Mouse (Mus musculus) embryo, embryonic 10.5 days (tissue): ENCODE measurements around the gene Cyb561d1.
A peak's percentile ranks its signal among the peaks of the same experiment; 100 is the strongest.

Experiments used
- DNase-seq: peaks from one replicate; pipeline ENCODE4 v3.0.0-alpha.2; 2015; ENCODE audit warnings: low spot score

Gene Cyb561d1

GRCm38 (mm10) chr3:108203621-108204325 is 2.8 kb upstream of the Cyb561d1 start:
- peak; percentile 82 for DNase-seq

DNA sequence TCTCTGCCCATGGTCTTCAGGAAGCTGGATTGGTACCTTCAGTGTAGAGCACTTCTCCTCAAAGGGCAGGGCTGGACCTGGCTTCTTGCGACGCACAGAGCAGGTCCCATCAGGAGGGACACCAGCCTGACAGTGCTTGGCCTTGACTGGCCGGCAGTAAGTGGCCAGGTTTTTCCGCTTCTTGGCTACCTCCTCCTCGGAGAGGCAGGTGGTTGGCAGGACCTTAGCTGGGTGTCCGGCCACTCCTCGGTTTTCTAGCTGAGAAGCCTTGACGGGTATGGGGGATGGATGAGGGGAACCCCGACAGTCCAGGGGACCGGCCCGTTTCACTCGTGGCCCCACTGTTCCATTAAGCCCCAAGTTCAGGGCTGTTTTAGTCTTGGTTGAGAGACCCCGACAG is 2.2 kb upstream of the Cyb561d1 start:
- no peak for DNase-seq

GRCm38 (mm10) chr3:108202506-108202905 is 1.5 kb upstream of the Cyb561d1 start:
- no peak for DNase-seq

DNA sequence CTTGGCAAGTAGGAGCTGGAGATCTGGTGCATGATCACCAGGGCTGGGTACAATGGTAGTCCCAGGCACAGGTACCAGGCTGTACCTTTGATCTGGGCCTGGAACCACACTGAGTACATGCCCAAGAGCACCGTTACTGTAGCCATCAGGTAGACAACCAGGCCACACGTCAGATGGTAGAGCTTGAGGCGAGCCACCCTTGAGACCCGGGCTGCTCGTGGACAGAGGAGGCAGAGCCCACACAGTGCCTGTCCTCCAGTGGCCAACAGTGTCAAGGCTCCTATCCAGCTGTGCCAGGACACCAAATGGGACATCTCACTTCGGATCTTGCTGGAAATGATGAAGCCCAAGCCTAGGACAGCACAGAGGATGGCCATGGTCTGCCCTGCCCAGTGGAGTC is 1.8 kb downstream of the Cyb561d1 start:
- DNase-seq: no peak

GRCm38 (mm10) chr3:108197066-108197497 is 3.9 kb downstream of the Cyb561d1 start:
- peak; percentile 78 for DNase-seq

DNA sequence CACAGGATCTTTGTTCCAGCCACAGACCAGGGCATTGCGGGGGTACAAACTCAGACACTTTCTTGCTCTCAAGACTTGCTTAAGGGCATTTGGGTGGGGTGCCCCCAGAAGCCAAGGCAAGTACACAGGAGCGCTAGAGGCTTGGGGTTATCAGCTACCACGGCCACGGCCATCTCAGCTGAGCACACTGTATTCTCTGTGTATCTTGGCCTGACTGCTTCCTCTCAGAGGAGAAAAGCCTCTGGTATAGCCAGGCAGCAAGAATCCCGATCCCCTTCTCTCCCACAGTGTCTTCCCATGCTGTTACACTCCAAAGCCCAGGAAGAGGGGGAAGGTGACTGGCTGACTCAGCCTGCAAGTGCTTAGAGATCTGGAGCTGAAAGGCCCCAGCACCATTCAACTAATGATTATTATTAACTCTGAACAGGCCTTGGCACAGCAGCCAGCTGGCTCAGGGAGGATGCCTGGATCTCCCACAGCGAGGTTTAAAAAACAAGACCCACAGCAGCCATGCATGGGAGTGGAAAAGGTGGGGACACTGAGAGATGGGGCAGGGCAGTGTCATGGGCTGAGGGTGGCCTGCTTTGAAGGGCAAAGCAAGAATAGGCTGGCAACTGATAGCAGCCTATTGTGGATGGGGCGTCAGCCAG is 4.9 kb downstream of the Cyb561d1 start:
- DNase-seq: no peak

DNA sequence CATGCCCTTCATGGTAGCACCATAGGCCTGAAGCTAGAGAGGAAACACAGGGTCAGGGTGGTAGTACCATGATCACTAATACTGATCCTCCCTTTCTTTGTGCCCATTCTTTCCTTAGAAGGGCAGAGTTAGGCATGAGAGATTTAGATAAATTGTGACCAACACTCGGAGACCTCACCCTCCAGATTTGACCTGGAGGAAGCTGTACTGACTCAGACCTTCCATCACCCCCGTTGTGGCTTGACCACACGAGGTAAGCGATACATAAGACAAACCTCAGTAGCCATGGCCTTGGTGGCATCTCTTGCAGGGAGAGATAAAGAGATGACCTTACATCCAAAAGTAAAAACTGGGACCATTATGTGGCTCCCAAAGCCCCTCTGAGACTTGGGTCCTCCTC is 5.7 kb downstream of the Cyb561d1 start:
- no peak for DNase-seq

- no peak for DNase-seq
Observed at GRCm38 (mm10) chr3:108193686-108194085, 7.3 kb downstream of the Cyb561d1 start.

- DNase-seq: no peak
Observed at GRCm38 (mm10) chr3:108189897-108190296, 11.1 kb downstream of the Cyb561d1 start.

DNA sequence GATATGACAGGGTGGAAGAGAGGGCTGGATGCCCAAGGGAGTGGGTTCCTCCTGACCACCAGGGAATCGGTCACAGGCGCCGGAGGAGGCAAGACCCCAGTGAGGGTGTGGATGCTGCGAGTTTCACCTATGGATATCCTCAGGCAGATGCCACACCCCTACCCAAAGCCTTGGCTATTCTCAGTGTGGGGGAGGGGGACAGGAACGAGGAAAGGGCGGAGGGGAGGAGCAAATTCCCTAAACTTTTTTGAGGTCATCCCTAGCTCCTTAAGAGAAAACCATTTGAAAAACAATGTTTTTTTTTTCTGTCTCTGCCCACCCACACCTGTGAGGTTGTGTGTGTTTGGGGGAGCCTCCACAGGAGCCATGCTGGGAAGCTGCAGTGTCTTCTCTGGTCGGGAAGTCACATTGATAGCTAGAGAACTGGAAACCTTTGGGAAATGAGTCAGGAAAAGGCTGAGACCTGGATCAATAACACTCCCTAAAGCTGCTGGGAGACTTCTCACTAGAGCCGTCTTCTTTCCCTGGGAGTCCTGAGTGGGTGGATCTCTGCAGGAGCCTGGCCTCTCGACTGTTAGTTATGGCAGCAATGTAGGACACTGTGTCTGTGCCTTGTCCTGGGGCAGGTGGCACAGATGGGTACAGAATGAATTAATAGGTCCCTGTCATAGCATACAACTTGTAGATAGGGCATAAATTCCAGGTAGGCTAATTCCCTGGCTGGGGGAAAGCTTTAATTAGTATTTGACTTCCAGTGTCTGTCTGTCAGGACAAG is 12.1 kb downstream of the Cyb561d1 start:
- DNase-seq: no peak

GRCm38 (mm10) chr3:108187111-108187795 is 13.8 kb downstream of the Cyb561d1 start:
- no peak for DNase-seq

- peak; percentile 70 for DNase-seq
Observed at GRCm38 (mm10) chr3:108186098-108187047, 14.6 kb downstream of the Cyb561d1 start, which contains the start of gene Amigo1. Gene Amigo1, plus strand, starts transcription at chr3:108186335.

DNA sequence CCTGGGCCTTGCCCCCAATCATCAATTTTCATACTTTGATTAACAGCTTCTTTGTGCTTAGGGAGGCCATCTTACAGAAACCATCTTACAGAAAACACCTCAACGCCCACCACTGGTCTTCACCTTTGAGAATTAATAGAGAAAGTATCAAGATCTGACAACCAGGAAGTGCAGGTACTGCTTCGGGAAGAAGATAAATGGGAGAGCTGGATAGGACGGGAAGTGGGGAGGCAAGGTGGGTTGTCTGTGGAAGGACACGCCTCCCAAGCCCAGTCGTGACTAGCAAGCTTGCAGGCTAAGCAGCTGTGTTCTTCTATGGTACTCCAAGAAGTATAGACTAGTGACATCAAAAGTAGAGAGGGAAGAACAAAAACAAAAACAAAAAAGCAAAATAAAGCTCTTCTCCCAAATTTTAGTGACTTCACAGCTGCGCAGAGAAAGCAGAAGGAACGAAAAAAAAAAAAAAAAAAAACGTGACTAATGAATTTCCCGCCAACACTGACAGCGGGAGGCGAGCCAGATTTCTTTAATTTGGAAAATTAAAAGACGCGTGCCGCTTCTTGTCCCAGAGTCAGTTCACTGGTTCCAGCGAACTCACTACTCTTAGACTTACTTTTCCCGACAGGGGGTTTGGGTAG is 15.4 kb downstream of the Cyb561d1 start:
- peak; percentile 33 for DNase-seq

DNA sequence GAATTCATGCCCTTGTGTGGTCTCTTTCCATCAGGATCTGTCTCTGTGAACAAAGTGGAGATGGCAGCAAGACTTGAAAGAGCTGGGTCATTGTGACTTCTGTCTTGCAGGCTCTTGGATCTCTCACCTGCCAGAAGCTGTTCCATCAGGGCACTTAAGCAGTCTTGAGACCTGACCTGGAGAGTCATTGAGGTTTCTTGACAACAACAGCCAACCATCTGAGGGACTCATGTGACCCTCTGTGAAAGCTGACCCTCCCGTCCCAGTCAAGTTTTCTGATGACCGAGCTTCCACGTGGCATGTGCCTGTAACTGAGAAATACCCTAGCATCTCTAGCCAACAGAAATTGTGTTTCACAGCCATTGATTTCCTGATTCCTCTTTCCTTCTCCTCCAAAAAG is 16.3 kb downstream of the Cyb561d1 start:
- no peak for DNase-seq

- DNase-seq: no peak
Observed at GRCm38 (mm10) chr3:108180514-108180913, 20.5 kb downstream of the Cyb561d1 start.

GRCm38 (mm10) chr3:108178756-108179715 is 22.0 kb downstream of the Cyb561d1 start:
- no peak for DNase-seq

GRCm38 (mm10) chr3:108174672-108175531 is 26.1 kb downstream of the Cyb561d1 start:
- DNase-seq: no peak

DNA sequence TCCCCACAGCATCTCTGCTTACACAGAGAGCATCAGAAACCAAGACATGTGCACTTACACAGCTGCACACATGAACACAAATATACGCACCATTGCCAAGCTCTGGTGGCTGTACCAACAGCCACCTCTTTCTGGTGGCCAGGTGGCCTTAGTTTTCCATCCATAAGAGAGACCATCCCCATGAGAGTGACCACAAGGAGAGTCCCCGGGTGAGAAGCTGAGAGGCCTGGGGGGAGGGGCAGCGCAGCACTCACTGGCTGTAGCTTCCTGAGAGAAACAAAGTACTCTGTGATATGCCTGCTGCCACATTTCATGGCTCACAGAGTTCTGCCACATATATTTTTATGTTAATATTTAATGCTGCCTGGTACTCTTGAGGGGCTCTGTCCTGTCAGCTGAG is 31.8 kb downstream of the Cyb561d1 start:
- peak; percentile 30 for DNase-seq
